Mouse (Mus musculus) hindbrain, postnatal 0 days (tissue): ENCODE measurements around the gene Mapk14. TPM values are rescaled to one million over a fixed set of nuclear protein-coding genes. Genes with fewer than 3 reads are reported as not detected.
A peak's percentile ranks its signal among the peaks of the same experiment; 100 is the strongest.

Experiments used
- ATAC-seq: fragments of 200-750 bp; cut with Nextera tagmentation; 2 replicates; pipeline ENCODE4 v1.8.0; 2017; ENCODE audit warnings: mild to moderate bottlenecking, moderate TSS enrichment, moderate library complexity
- DNase-seq: peaks from one replicate; pipeline ENCODE4 v3.0.0-alpha.2; 2015; ENCODE audit warnings: low spot score
- H3K27ac ChIP-seq: fragments of 300-500 bp; sonication (generic); 2 replicates; pipeline ENCODE4 v1.5.1; 2014; ENCODE audit warnings: mild to moderate bottlenecking
- H3K27me3 ChIP-seq: fragments of 300-500 bp; sonication (generic); 2 replicates; pipeline ENCODE4 v1.6.1; 2014; ENCODE audit warnings: low read length, mixed read lengths; ENCODE audit not compliant: insufficient read depth
- H3K36me3 ChIP-seq: fragments of 300-500 bp; sonication (generic); 2 replicates; pipeline ENCODE4 v1.6.1; 2014; ENCODE audit warnings: low read length, mixed read lengths; ENCODE audit not compliant: insufficient read depth
- H3K4me1 ChIP-seq: fragments of 300-500 bp; sonication (generic); 2 replicates; pipeline ENCODE4 v1.6.1; 2014; ENCODE audit warnings: antibody characterized with exemption, low read length, mixed read lengths; ENCODE audit not compliant: insufficient read depth
- H3K4me2 ChIP-seq: fragments of 300-500 bp; sonication (generic); 2 replicates; pipeline ENCODE4 v1.6.1; 2014; ENCODE audit warnings: low read depth, mild to moderate bottlenecking, low read length, moderate library complexity, mixed read lengths
- H3K4me3 ChIP-seq: fragments of 300-500 bp; sonication (generic); 2 replicates; pipeline ENCODE4 v1.5.1; 2014; ENCODE audit warnings: low read length
- H3K9ac ChIP-seq: fragments of 300-500 bp; sonication (generic); replicated peaks from 2 replicates; pipeline ENCODE4 v1.6.1; 2014; ENCODE audit warnings: mild to moderate bottlenecking, low read length, moderate library complexity, mixed read lengths
- H3K9me3 ChIP-seq: fragments of 300-500 bp; sonication (generic); 2 replicates; pipeline ENCODE4 v1.6.1; 2016; ENCODE audit warnings: low read length, mixed read lengths
- CTCF ChIP-seq: IDR thresholded peaks from 2 replicates; pipeline ENCODE4 v1.5.1; 2016; ENCODE audit warnings: antibody characterized with exemption, control low read depth, low read depth
- whole genome bisulfite sequencing: fragments of 180-500 bp; shearing (Covaris S2); extraction: QIAGEN DNeasy Blood & Tissue Kit; methylation state at CpG from one replicate; pipeline ENCODE4 v1.1.7; 2014; 5-methylcytosine and 5-hydroxymethylcytosine counted together
- polyA plus RNA-seq: library from polyadenylated mRNA; unstranded; fragments of >200 nt; fragmentation: Nextera tagmentation; extraction: Ambion mirVana; gene quantifications from 2 replicates; pipeline ENCODE4 v1.2.1, GENCODE M21; 2015
- total RNA-seq: library from RNA; depleted of rRNA; stranded (reverse); fragments of >200 nt; gene quantifications from 2 replicates; pipeline ENCODE4 v1.2.3, GENCODE M21; 2014; rRNA removed

Gene Mapk14
- total RNA-seq (35.7 and 41.8 TPM in 2 replicates), polyA plus RNA-seq (19.5 TPM in 2 replicates)

- DNase-seq (peak; percentile 100), ATAC-seq (peak; percentile 97)
- H3K4me2 ChIP-seq, result peak within 1 kb of the TSS; percentile 69
- H3K9me3 ChIP-seq, result no peaks in the 10 kb centered on the region
- peak within 1 kb of the TSS; percentile 97 for H3K27ac ChIP-seq
- under 1% methylated on average over 82 of the region's 86 CpGs for WGBS
- no peaks in the 10 kb centered on the region for H3K27me3 ChIP-seq
- H3K4me3 ChIP-seq, result peak within 1 kb of the TSS; percentile 88
- peaks cover 10% of the 10 kb centered on the region; the same call in 1 of the 2 replicates for H3K4me1 ChIP-seq
- peak within 1 kb of the TSS; percentile 98 for H3K9ac ChIP-seq
- no peaks in the 10 kb centered on the region for H3K36me3 ChIP-seq
- peak; percentile 44 for TF ChIP-seq CTCF
These were observed at the start of gene Mapk14 for GRCm38 (mm10) chr17:28690776-28691686. Gene Mapk14 (plus strand): TSS chr17:28691329.

- no peaks in the 10 kb centered on the region for H3K4me1 ChIP-seq
- TF ChIP-seq CTCF, result no peak
- H3K27ac ChIP-seq, result no peak overlapping the region
- no peak for ATAC-seq
- H3K4me2 ChIP-seq, result no peak overlapping the region
- no peak for DNase-seq
- H3K36me3 ChIP-seq, result no peaks in the 10 kb centered on the region
- 26% methylated on average over 3 of the region's 3 CpGs for WGBS
- no peak overlapping the region for H3K4me3 ChIP-seq
- H3K9me3 ChIP-seq, result no peaks in the 10 kb centered on the region
- H3K9ac ChIP-seq, result no peak overlapping the region
- H3K27me3 ChIP-seq, result no peaks in the 10 kb centered on the region
These were observed 47.4 kb upstream of the Mapk14 start for GRCm38 (mm10) chr17:28643697-28644096.

- Histone ChIP-seq H3K9me3 (no peaks in the 10 kb centered on the region), H3K9ac (no peak overlapping the region), H3K36me3 (no peaks in the 10 kb centered on the region), H3K4me1 (no peaks in the 10 kb centered on the region), H3K27ac (no peak overlapping the region), H3K27me3 (no peaks in the 10 kb centered on the region), H3K4me2 (no peak overlapping the region), H3K4me3 (no peak overlapping the region)
- DNase-seq (no peak), ATAC-seq (no peak)
- no peak for TF ChIP-seq CTCF
- 50% methylated on average over 4 of the region's 4 CpGs for WGBS
These were observed 47.0 kb upstream of the Mapk14 start for GRCm38 (mm10) chr17:28644112-28644511.

GRCm38 (mm10) chr17:28646221-28646620, 44.9 kb upstream of the Mapk14 start:
- Histone ChIP-seq H3K4me3 (no peak overlapping the region), H3K4me2 (no peak overlapping the region), H3K9me3 (no peaks in the 10 kb centered on the region), H3K9ac (no peak overlapping the region), H3K27ac (no peak overlapping the region), H3K36me3 (no peaks in the 10 kb centered on the region), H3K4me1 (no peaks in the 10 kb centered on the region), H3K27me3 (no peaks in the 10 kb centered on the region)
- no peak for ATAC-seq
- TF ChIP-seq CTCF, result no peak
- WGBS, result 74% methylated on average over 3 of the region's 3 CpGs
- DNase-seq, result no peak

GRCm38 (mm10) chr17:28648607-28649370, 42.3 kb upstream of the Mapk14 start:
- WGBS, result 52% methylated on average over 6 of the region's 6 CpGs
- H3K4me3 ChIP-seq, result no peak overlapping the region
- no peak overlapping the region for H3K27ac ChIP-seq
- no peaks in the 10 kb centered on the region for H3K27me3 ChIP-seq
- H3K9ac ChIP-seq, result no peak overlapping the region
- no peak overlapping the region for H3K4me2 ChIP-seq
- no peaks in the 10 kb centered on the region for H3K9me3 ChIP-seq
- TF ChIP-seq CTCF, result peak; percentile 74
- no peaks in the 10 kb centered on the region for H3K4me1 ChIP-seq
- ATAC-seq (no peak), DNase-seq (peak; percentile 43)
- no peaks in the 10 kb centered on the region for H3K36me3 ChIP-seq

GRCm38 (mm10) chr17:28650268-28650667, 40.9 kb upstream of the Mapk14 start:
- WGBS, result 54% methylated on average over 3 of the region's 3 CpGs
- Histone ChIP-seq H3K27me3 (no peaks in the 10 kb centered on the region), H3K9ac (no peak overlapping the region), H3K36me3 (no peaks in the 10 kb centered on the region), H3K4me3 (no peak overlapping the region), H3K27ac (no peak overlapping the region), H3K4me2 (no peak overlapping the region), H3K4me1 (no peaks in the 10 kb centered on the region), H3K9me3 (no peaks in the 10 kb centered on the region)
- ATAC-seq (no peak), DNase-seq (no peak)
- TF ChIP-seq CTCF, result no peak
